Mouse (Mus musculus) kidney, postnatal 25 days (tissue): ENCODE data around the gene Zfp592.
A peak's percentile ranks its signal among the peaks of the same experiment; 100 is the strongest.

ENCODE experiments used
- DNase-seq, 2 experiments: peaks; one replicate each; pipeline ENCODE4 v3.0.0; 2021; ENCODE audit warnings: mixed read lengths in 2 of 2

The Zfp592 gene

GRCm38 (mm10) chr7:80994663-80995005 is 1.2 kb downstream of the Zfp592 start:
- no peak for DNase-seq

GRCm38 (mm10) chr7:80995266-80996146 is 2.0 kb downstream of the Zfp592 start:
- DNase-seq = no peak

GRCm38 (mm10) chr7:80997776-80998175 is 4.3 kb downstream of the Zfp592 start:
- no peak for DNase-seq

- no peak for DNase-seq
Observed at GRCm38 (mm10) chr7:80999536-80999935, 6.1 kb downstream of the Zfp592 start.

GRCm38 (mm10) chr7:81001844-81002243 is 8.4 kb downstream of the Zfp592 start:
- DNase-seq = no peak

- no peak for DNase-seq
Observed at GRCm38 (mm10) chr7:81004556-81005079, 11.1 kb downstream of the Zfp592 start.

- DNase-seq = no peak
Observed at GRCm38 (mm10) chr7:81005969-81006368, 12.5 kb downstream of the Zfp592 start.

- DNase-seq = no peak
Observed at GRCm38 (mm10) chr7:81008285-81008684, 14.8 kb downstream of the Zfp592 start.

GRCm38 (mm10) chr7:81011576-81011975 is 18.1 kb downstream of the Zfp592 start:
- no peak for DNase-seq

- no peak for DNase-seq
Observed at GRCm38 (mm10) chr7:81020307-81020706, 26.8 kb downstream of the Zfp592 start.

- DNase-seq = no peak
Observed at GRCm38 (mm10) chr7:81022731-81023130, 29.2 kb downstream of the Zfp592 start.

GRCm38 (mm10) chr7:81024118-81024517 is 30.6 kb downstream of the Zfp592 start:
- no peak for DNase-seq

- DNase-seq = no peak
Observed at GRCm38 (mm10) chr7:81024651-81025050, 31.2 kb downstream of the Zfp592 start.

- no peak for DNase-seq
Observed at GRCm38 (mm10) chr7:81025751-81026150, 32.3 kb downstream of the Zfp592 start.

- DNase-seq = peak; percentile 62 to 77
Observed at GRCm38 (mm10) chr7:81039711-81040110, 46.2 kb downstream of the Zfp592 start.

- DNase-seq = no peak
Observed at GRCm38 (mm10) chr7:81043023-81043620, 49.6 kb downstream of the Zfp592 start.

- DNase-seq = no peak
Observed at GRCm38 (mm10) chr7:81047847-81048246, 54.4 kb downstream of the Zfp592 start.

- DNase-seq = no peak
Observed at GRCm38 (mm10) chr7:81048513-81048912, 55.0 kb downstream of the Zfp592 start.

- no peak for DNase-seq
Observed at GRCm38 (mm10) chr7:81049966-81050365, 56.5 kb downstream of the Zfp592 start.

GRCm38 (mm10) chr7:81055709-81056370 is 62.4 kb downstream of the Zfp592 start:
- DNase-seq = peak; percentile 32 to 66

- no peak for DNase-seq
Observed at GRCm38 (mm10) chr7:81057471-81057870, 64.0 kb downstream of the Zfp592 start, which contains the start of gene Alpk3. TSS of gene Alpk3 (plus strand) at chr7:81057600.

GRCm38 (mm10) chr7:81057901-81058711 is 64.6 kb downstream of the Zfp592 start:
- no peak for DNase-seq
